Mouse (Mus musculus) liver, embryonic 14.5 days (tissue): ENCODE data around the gene Tmem88.
A peak's percentile ranks its signal among the peaks of the same experiment; 100 is the strongest.

Source experiments
- CTCF ChIP-seq: IDR thresholded peaks from 2 replicates; pipeline ENCODE4 v1.5.1; 2016; ENCODE audit warnings: antibody characterized with exemption, low read depth, control low read depth
- EP300 ChIP-seq: IDR thresholded peaks from 2 replicates; pipeline ENCODE4 v1.6.1; 2016; ENCODE audit warnings: antibody characterized with exemption, low read depth

DNA sequence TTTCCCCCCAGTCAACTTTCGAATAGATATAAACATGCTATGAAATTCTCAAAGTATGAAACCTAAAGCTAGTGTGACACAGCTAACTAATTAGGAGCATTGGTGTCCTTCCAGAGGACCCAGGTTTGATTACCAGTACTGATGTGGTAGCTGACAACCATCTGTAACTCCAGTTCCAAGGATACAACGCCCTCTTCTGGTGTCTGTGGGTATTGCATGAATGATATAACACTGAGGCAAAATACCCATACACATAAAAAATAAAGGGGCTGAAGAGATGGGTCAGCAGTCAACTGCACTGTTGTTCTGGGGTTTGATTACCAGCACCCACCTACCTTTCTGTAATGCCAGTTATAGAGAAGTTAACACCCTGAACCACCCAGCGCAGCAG is 25.3 kb downstream of the Tmem88 start:
- TF ChIP-seq EP300 (no peak), CTCF (peak; percentile 78)
